Mouse (Mus musculus) midbrain, postnatal 0 days (tissue): ENCODE data around the gene Smg9. TPM values are rescaled to one million over a fixed set of nuclear protein-coding genes. Genes with fewer than 3 reads are reported as not detected.
A peak's percentile ranks its signal among the peaks of the same experiment; 100 is the strongest.

Source experiments
- ATAC-seq: fragments of 200-750 bp; cut with Nextera tagmentation; 2 replicates; pipeline ENCODE4 v1.8.0; 2017; ENCODE audit warnings: moderate number of reproducible peaks, mild to moderate bottlenecking, moderate TSS enrichment, moderate library complexity; ENCODE audit not compliant: low FRiP score
- DNase-seq: peaks from one replicate; pipeline ENCODE4 v3.0.0-alpha.2; 2015; ENCODE audit warnings: low spot score
- H3K27ac ChIP-seq: fragments of 300-500 bp; sonication (generic); 2 replicates; pipeline ENCODE4 v1.5.1; 2014; ENCODE audit warnings: low read depth, mild to moderate bottlenecking, low read length, mixed read lengths
- H3K27me3 ChIP-seq: fragments of 300-500 bp; sonication (generic); 2 replicates; pipeline ENCODE4 v1.6.1; 2014; ENCODE audit warnings: low read length, control low read depth, mixed read lengths; ENCODE audit not compliant: insufficient read depth
- H3K36me3 ChIP-seq: fragments of 300-500 bp; sonication (generic); 2 replicates; pipeline ENCODE4 v1.6.1; 2014; ENCODE audit warnings: low read length, control low read depth, mixed read lengths; ENCODE audit not compliant: insufficient read depth
- H3K4me1 ChIP-seq: fragments of 300-500 bp; sonication (generic); 2 replicates; pipeline ENCODE4 v1.6.1; 2014; ENCODE audit warnings: mild to moderate bottlenecking, control low read depth, antibody characterized with exemption, low read length, mixed read lengths; ENCODE audit not compliant: insufficient read depth
- H3K4me2 ChIP-seq: fragments of 300-500 bp; sonication (generic); 2 replicates; pipeline ENCODE4 v1.6.1; 2014; ENCODE audit warnings: low read depth, mild to moderate bottlenecking, low read length, mixed read lengths; ENCODE audit not compliant: poor library complexity, severe bottlenecking
- H3K4me3 ChIP-seq: fragments of 300-500 bp; sonication (generic); 2 replicates; pipeline ENCODE4 v1.5.1; 2014; ENCODE audit warnings: low read depth, mild to moderate bottlenecking, low read length, moderate library complexity
- H3K9ac ChIP-seq: fragments of 300-500 bp; sonication (generic); replicated peaks from 2 replicates; pipeline ENCODE4 v1.6.1; 2014; ENCODE audit warnings: mild to moderate bottlenecking, low read length, moderate library complexity, mixed read lengths; ENCODE audit not compliant: poor library complexity, severe bottlenecking
- H3K9me3 ChIP-seq: fragments of 300-500 bp; sonication (generic); 2 replicates; pipeline ENCODE4 v1.6.1; 2016; ENCODE audit warnings: low read length, control low read depth
- CTCF ChIP-seq: IDR thresholded peaks from 2 replicates; pipeline ENCODE4 v1.5.1; 2016; ENCODE audit warnings: antibody characterized with exemption, mild to moderate bottlenecking
- WGBS: fragments of 180-500 bp; shearing (Covaris S2); extraction: QIAGEN DNeasy Blood & Tissue Kit; methylation state at CpG from one replicate; pipeline ENCODE4 v1.1.7; 2014; 5-methylcytosine and 5-hydroxymethylcytosine counted together
- polyA plus RNA-seq: library from polyadenylated mRNA; unstranded; fragments of >200 nt; fragmentation: Nextera tagmentation; extraction: Ambion mirVana; gene quantifications from 2 replicates; pipeline ENCODE4 v1.2.1, GENCODE M21; 2015
- total RNA-seq: library from RNA; depleted of rRNA; stranded (reverse); fragments of >200 nt; gene quantifications from 2 replicates; pipeline ENCODE4 v1.2.3, GENCODE M21; 2014

Smg9 gene
- total and polyA plus RNA-seq, 2 experiments from 2014 or later: 30.1 to 50.0 TPM

DNA sequence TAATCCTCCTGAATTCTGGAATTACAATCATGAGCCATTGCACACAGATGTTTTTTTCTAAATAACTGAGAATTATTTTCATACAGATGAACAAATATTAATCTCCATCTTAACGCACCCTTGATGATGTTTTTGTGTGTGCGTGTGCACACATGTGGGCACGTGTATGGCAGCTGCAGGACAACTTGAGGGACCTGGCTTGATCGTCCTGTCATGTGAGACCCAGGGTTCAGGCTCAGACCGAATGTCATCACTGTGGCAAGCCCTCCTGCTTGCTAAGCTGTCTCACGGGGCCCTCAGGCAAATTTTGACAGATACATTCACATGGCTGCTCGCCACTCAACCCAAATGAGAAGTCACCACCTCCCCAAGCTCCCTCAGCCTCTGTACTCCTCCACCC lies 8.9 kb upstream of the Smg9 start:
- 72% methylated on average over 7 of the region's 7 CpGs for WGBS
- no peak for ATAC-seq

DNA sequence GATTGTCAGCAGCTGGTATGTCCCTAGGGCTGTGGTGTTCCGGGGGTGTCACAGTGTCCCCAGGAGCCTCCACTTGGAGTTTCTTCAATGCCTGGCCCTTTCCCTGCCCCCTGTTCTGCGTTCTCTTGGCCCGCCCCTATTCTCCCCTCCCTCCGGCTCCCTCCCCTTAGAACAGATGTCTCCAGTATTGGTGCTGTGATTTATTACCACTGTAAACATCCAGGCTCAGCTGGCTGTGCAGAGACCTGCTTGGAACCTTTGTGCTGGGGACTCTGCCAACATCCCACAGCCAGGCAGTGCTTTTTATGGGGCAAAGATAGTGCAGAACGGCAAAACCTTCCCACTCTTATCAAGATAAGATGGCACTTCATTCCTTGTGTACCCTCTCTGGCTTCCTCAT lies 8.3 kb upstream of the Smg9 start:
- TF ChIP-seq CTCF: no peak
- Histone ChIP-seq H3K4me1 (no peaks in the 10 kb centered on the region), H3K9ac (no peak overlapping the region), H3K9me3 (no peaks in the 10 kb centered on the region), H3K4me3 (no peak overlapping the region), H3K36me3 (no peaks in the 10 kb centered on the region), H3K4me2 (no peak overlapping the region), H3K27ac (no peak overlapping the region), H3K27me3 (no peaks in the 10 kb centered on the region)
- WGBS: 49% methylated on average over 5 of the region's 5 CpGs
- DNase-seq (peak; percentile 54), ATAC-seq (no peak)

More for the DNA sequence above, 8.9 kb upstream of the Smg9 start:
- TF ChIP-seq CTCF: no peak
- H3K36me3 ChIP-seq: no peaks in the 10 kb centered on the region
- H3K4me3 ChIP-seq: no peak overlapping the region
- H3K27me3 ChIP-seq: no peaks in the 10 kb centered on the region
- no peak overlapping the region for H3K9ac ChIP-seq
- H3K4me1 ChIP-seq: no peaks in the 10 kb centered on the region
- no peak overlapping the region for H3K27ac ChIP-seq
- no peak for DNase-seq
- no peaks in the 10 kb centered on the region for H3K9me3 ChIP-seq
- H3K4me2 ChIP-seq: no peak overlapping the region

DNA sequence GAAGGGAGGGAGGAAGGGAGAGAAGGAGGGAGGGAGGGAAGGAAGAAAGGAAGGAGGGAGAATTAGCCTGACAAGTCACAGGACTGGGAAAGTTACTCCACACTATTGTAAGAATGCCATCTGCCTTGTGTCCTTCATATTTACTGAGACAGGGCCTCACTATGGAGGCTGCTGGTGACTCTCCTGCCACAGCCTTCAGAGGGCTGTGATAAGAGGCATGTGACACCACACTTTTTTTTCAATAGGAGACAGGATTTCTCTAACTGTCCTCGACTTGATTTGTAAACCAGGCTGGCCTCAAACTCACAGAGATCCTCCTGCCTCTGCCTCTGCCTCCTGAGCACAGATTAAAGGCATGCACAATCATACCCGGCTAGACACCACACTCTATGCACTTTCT lies 7.7 kb upstream of the Smg9 start:
- Histone ChIP-seq H3K9me3 (no peaks in the 10 kb centered on the region), H3K27ac (no peak overlapping the region), H3K36me3 (no peaks in the 10 kb centered on the region), H3K4me1 (no peaks in the 10 kb centered on the region), H3K27me3 (no peaks in the 10 kb centered on the region), H3K9ac (no peak overlapping the region), H3K4me3 (no peak overlapping the region), H3K4me2 (no peak overlapping the region)
- ATAC-seq (no peak), DNase-seq (no peak)
- no peak for TF ChIP-seq CTCF
- WGBS: 66% methylated on average over 2 of the region's 2 CpGs

DNA sequence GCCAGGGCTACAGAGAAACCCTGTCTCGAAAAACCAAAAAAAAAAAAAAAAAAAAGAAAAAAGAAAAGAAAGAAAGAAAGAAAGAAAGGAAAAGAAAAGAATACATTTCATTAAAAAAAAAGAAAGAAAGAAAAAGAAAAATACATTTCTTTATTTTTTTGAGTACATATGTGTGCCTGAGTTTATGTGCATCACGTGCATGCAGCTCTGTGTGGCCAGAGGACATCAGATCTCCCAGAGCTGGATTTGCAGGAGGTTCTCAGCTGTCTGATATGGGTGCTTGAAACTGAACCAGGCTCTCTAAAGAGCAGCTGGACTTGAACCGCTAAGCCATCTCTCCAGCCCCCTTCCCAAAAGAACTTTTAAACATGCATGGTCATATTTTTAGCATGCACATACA lies 5.4 kb upstream of the Smg9 start:
- Histone ChIP-seq H3K9ac (no peak overlapping the region), H3K4me1 (no peaks in the 10 kb centered on the region), H3K27me3 (no peaks in the 10 kb centered on the region), H3K36me3 (no peaks in the 10 kb centered on the region), H3K4me3 (no peak overlapping the region), H3K27ac (no peak overlapping the region; the same call in 1 of the 2 replicates), H3K9me3 (no peaks in the 10 kb centered on the region), H3K4me2 (no peak overlapping the region)
- TF ChIP-seq CTCF: no peak
- WGBS: 90% methylated on average over 2 of the region's 3 CpGs
- ATAC-seq: no peak
- no peak for DNase-seq

DNA sequence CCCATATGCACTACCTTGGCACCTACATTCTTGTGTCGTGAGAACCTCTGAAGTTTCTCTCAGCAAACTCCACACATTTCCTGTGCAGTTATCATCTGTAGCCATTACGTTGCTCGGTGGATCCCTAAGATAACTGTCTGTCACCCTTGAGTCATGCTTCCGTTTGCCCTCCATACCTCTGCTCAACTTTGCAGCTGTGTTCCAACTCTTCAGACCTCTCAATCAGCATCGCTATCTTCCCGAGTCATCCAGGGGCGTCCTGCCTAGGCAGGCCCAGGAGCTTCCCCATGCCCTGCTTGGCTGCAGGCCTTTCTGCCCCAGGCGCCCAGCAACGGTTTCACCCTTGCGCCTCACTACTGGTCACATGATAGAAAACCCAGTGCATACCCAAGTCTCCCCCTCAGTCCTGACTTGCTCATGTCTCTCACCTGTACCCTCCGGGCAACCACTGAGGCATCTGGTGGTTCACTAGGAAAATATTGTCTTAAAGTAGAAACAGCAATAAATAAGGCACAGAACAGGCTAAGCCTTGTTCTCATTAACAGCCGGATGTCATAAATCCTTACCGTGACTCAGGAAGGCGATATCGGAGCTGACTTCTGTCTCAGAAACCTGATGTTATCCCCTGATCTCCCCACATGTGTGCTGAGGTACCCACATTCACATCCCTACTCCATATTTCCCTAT lies 4.8 kb upstream of the Smg9 start:
- H3K36me3 ChIP-seq: no peaks in the 10 kb centered on the region
- H3K4me3 ChIP-seq: no peak overlapping the region
- DNase-seq: no peak
- no peaks in the 10 kb centered on the region for H3K27me3 ChIP-seq
- H3K9ac ChIP-seq: no peak overlapping the region
- TF ChIP-seq CTCF: no peak
- WGBS: 86% methylated on average over 15 of the region's 15 CpGs
- no peak overlapping the region; the same call in 1 of the 2 replicates for H3K27ac ChIP-seq
- no peak overlapping the region for H3K4me2 ChIP-seq
- no peak for ATAC-seq
- no peaks in the 10 kb centered on the region for H3K9me3 ChIP-seq
- no peaks in the 10 kb centered on the region for H3K4me1 ChIP-seq

DNA sequence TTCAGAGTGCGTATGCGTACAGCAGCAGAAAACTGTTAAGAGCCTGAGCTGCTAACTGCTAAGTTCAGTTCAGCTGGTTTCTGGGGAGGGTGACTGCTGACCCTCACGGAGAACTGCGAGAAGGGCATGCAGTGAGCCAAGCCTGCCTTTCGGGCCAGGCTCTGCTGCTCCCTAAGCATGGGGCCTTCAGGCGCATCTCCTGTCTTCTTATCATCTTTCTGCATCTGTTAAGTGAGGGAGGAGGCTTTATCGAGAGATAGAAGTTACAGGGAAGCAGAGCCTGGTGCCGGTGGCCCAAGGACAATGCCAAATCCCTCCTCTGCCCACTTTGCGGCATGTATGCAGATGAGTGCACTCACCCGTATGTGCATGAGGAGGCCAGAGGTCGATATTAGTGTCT lies 2.6 kb upstream of the Smg9 start:
- H3K9me3 ChIP-seq: no peaks in the 10 kb centered on the region
- no peaks in the 10 kb centered on the region for H3K36me3 ChIP-seq
- DNase-seq (no peak), ATAC-seq (no peak)
- no peak overlapping the region for H3K9ac ChIP-seq
- H3K4me3 ChIP-seq: no peak overlapping the region
- no peaks in the 10 kb centered on the region for H3K27me3 ChIP-seq
- no peak for TF ChIP-seq CTCF
- H3K4me2 ChIP-seq: no peak overlapping the region
- H3K4me1 ChIP-seq: no peaks in the 10 kb centered on the region
- H3K27ac ChIP-seq: no peak overlapping the region
- 82% methylated on average over 11 of the region's 11 CpGs for WGBS
